Mouse (Mus musculus) midbrain, embryonic 11.5 days (tissue): ENCODE results near the gene Mark1. TPM values are rescaled to one million over a fixed set of nuclear protein-coding genes. Genes with fewer than 3 reads are reported as not detected.

Experiments used
- ATAC-seq: fragments of 200-750 bp; cut with Nextera tagmentation; 2 replicates; pipeline ENCODE4 v1.8.0; 2017; ENCODE audit warnings: moderate TSS enrichment, moderate library complexity; ENCODE audit not compliant: low FRiP score
- DNase-seq: peaks from one replicate; pipeline ENCODE4 v3.0.0; 2015; ENCODE audit warnings: low spot score; ENCODE audit errors: missing footprints
- H3K27ac ChIP-seq: fragments of 300-500 bp; sonication (generic); 2 replicates; pipeline ENCODE4 v1.5.1; 2014; ENCODE audit warnings: low read depth, low read length
- H3K27me3 ChIP-seq: fragments of 300-500 bp; sonication (generic); 2 replicates; pipeline ENCODE4 v1.6.1; 2014; ENCODE audit warnings: mild to moderate bottlenecking, low read length, moderate library complexity, mixed read lengths; ENCODE audit not compliant: control insufficient read depth, insufficient read depth
- H3K36me3 ChIP-seq: fragments of 300-500 bp; sonication (generic); 2 replicates; pipeline ENCODE4 v1.6.1; 2014; ENCODE audit warnings: mild to moderate bottlenecking, low read length, moderate library complexity, mixed read lengths; ENCODE audit not compliant: control insufficient read depth, insufficient read depth
- H3K4me1 ChIP-seq: fragments of 300-500 bp; sonication (generic); 2 replicates; pipeline ENCODE4 v1.6.1; 2014; ENCODE audit warnings: low read length; ENCODE audit not compliant: control insufficient read depth, insufficient read depth
- H3K4me2 ChIP-seq: fragments of 300-500 bp; sonication (generic); 2 replicates; pipeline ENCODE4 v1.6.1; 2014; ENCODE audit warnings: mild to moderate bottlenecking, moderate library complexity
- H3K4me3 ChIP-seq: fragments of 300-500 bp; sonication (generic); 2 replicates; pipeline ENCODE4 v1.5.1; 2014; ENCODE audit warnings: low read depth, low read length
- H3K9ac ChIP-seq: fragments of 300-500 bp; sonication (generic); 2 replicates; pipeline ENCODE4 v1.6.1; 2014; ENCODE audit warnings: low read length
- H3K9me3 ChIP-seq: fragments of 300-500 bp; sonication (generic); 2 replicates; pipeline ENCODE4 v1.6.1; 2016; ENCODE audit warnings: low read length; ENCODE audit not compliant: control insufficient read depth
- WGBS: fragments of 180-500 bp; shearing (Covaris S2); extraction: QIAGEN DNeasy Blood & Tissue Kit; methylation state at CpG from one replicate; pipeline ENCODE4 v1.1.7; 2014; 5-methylcytosine and 5-hydroxymethylcytosine counted together
- polyA plus RNA-seq: library from polyadenylated mRNA; unstranded; fragments of >200 nt; fragmentation: Nextera tagmentation; extraction: Ambion mirVana; gene quantifications from 2 replicates; pipeline ENCODE4 v1.2.1, GENCODE M21; 2014

Mark1 gene
- polyA plus RNA-seq = 5.3 and 5.8 TPM in 2 replicates

GRCm38 (mm10) chr1:184999071-184999750 is at the start of gene Mark1:
Gene Mark1, minus strand, starts transcription at chr1:184999570.
- H3K4me1 ChIP-seq = peaks cover 21% of the 10 kb centered on the region
- H3K9ac ChIP-seq = peak within 1 kb of the TSS; percentile 94
- H3K36me3 ChIP-seq = no peaks in the 10 kb centered on the region
- no peaks in the 10 kb centered on the region for H3K9me3 ChIP-seq
- H3K4me2 ChIP-seq = peak within 1 kb of the TSS; percentile 85
- peak within 1 kb of the TSS; percentile 57 for H3K27ac ChIP-seq
- no peaks in the 10 kb centered on the region for H3K27me3 ChIP-seq
- DNase-seq = peak; percentile 95
- H3K4me3 ChIP-seq = peak within 1 kb of the TSS; percentile 88
- WGBS = under 1% methylated on average over 54 of the region's 88 CpGs
- peak; percentile 74 for ATAC-seq

GRCm38 (mm10) chr1:185047516-185048247 is 48.3 kb upstream of the Mark1 start:
- DNase-seq (peak; percentile 69), ATAC-seq (no peak)
- 83% methylated on average over 12 of the region's 12 CpGs for WGBS
- Histone ChIP-seq H3K27me3 (no peaks in the 10 kb centered on the region), H3K36me3 (no peaks in the 10 kb centered on the region), H3K9ac (no peak overlapping the region), H3K4me1 (no peaks in the 10 kb centered on the region), H3K4me3 (no peak overlapping the region), H3K27ac (no peak overlapping the region), H3K4me2 (no peak overlapping the region), H3K9me3 (no peaks in the 10 kb centered on the region)

GRCm38 (mm10) chr1:185046513-185046912 is 47.1 kb upstream of the Mark1 start:
- Histone ChIP-seq H3K27me3 (no peaks in the 10 kb centered on the region), H3K27ac (no peak overlapping the region), H3K4me1 (no peaks in the 10 kb centered on the region), H3K9ac (no peak overlapping the region), H3K36me3 (no peaks in the 10 kb centered on the region), H3K4me2 (no peak overlapping the region), H3K9me3 (no peaks in the 10 kb centered on the region), H3K4me3 (no peak overlapping the region)
- peak; percentile 23 for DNase-seq
- WGBS = 88% methylated on average over 8 of the region's 8 CpGs
- ATAC-seq = no peak

GRCm38 (mm10) chr1:185038183-185038686 is 38.9 kb upstream of the Mark1 start:
- whole genome bisulfite sequencing = 74% methylated on average over 7 of the region's 7 CpGs

GRCm38 (mm10) chr1:185030565-185030964 is 31.2 kb upstream of the Mark1 start:
- ATAC-seq = no peak
- DNase-seq = no peak
- H3K9ac ChIP-seq = no peak overlapping the region
- no peaks in the 10 kb centered on the region for H3K9me3 ChIP-seq
- H3K36me3 ChIP-seq = no peaks in the 10 kb centered on the region
- no peak overlapping the region for H3K4me2 ChIP-seq
- no peak overlapping the region for H3K4me3 ChIP-seq
- H3K4me1 ChIP-seq = no peaks in the 10 kb centered on the region
- no peaks in the 10 kb centered on the region for H3K27me3 ChIP-seq
- H3K27ac ChIP-seq = no peak overlapping the region
- WGBS = 89% methylated on average over 10 of the region's 10 CpGs

More at GRCm38 (mm10) chr1:185038183-185038686, 38.9 kb upstream of the Mark1 start:
- ATAC-seq = no peak
- no peaks in the 10 kb centered on the region for H3K27me3 ChIP-seq
- DNase-seq = no peak
- H3K9ac ChIP-seq = no peak overlapping the region
- H3K36me3 ChIP-seq = no peaks in the 10 kb centered on the region
- no peaks in the 10 kb centered on the region for H3K4me1 ChIP-seq
- H3K27ac ChIP-seq = no peak overlapping the region
- no peak overlapping the region for H3K4me3 ChIP-seq
- no peak overlapping the region for H3K4me2 ChIP-seq
- no peaks in the 10 kb centered on the region for H3K9me3 ChIP-seq

- 75% methylated on average over 13 of the region's 13 CpGs for WGBS
- H3K4me2 ChIP-seq = no peak overlapping the region
- ATAC-seq (peak; percentile 42; the same call in 1 of the 2 replicates), DNase-seq (no peak)
- no peaks in the 10 kb centered on the region for H3K27me3 ChIP-seq
- no peaks in the 10 kb centered on the region for H3K9me3 ChIP-seq
- peak overlapping the region; percentile 37; the same call in 1 of the 2 replicates for H3K27ac ChIP-seq
- H3K4me3 ChIP-seq = no peak overlapping the region
- no peaks in the 10 kb centered on the region for H3K36me3 ChIP-seq
- H3K9ac ChIP-seq = no peak overlapping the region
- no peaks in the 10 kb centered on the region for H3K4me1 ChIP-seq
Observed at GRCm38 (mm10) chr1:185020429-185021168, 21.2 kb upstream of the Mark1 start.

- Histone ChIP-seq H3K9me3 (no peaks in the 10 kb centered on the region), H3K36me3 (no peaks in the 10 kb centered on the region), H3K27me3 (no peaks in the 10 kb centered on the region), H3K4me1 (no peaks in the 10 kb centered on the region), H3K4me2 (no peak overlapping the region), H3K27ac (no peak overlapping the region), H3K9ac (no peak overlapping the region), H3K4me3 (no peak overlapping the region)
- ATAC-seq (no peak), DNase-seq (no peak)
- 83% methylated on average over 3 of the region's 3 CpGs for WGBS
Observed at GRCm38 (mm10) chr1:185012566-185012965, 13.2 kb upstream of the Mark1 start.

- ATAC-seq = no peak
- H3K36me3 ChIP-seq = no peaks in the 10 kb centered on the region
- no peaks in the 10 kb centered on the region for H3K4me1 ChIP-seq
- no peaks in the 10 kb centered on the region for H3K9me3 ChIP-seq
- no peak overlapping the region for H3K27ac ChIP-seq
- H3K9ac ChIP-seq = no peak overlapping the region
- H3K4me2 ChIP-seq = no peak overlapping the region
- H3K4me3 ChIP-seq = no peak overlapping the region
- 83% methylated on average over 5 of the region's 5 CpGs for WGBS
- no peaks in the 10 kb centered on the region for H3K27me3 ChIP-seq
- DNase-seq = no peak
Observed at GRCm38 (mm10) chr1:185007066-185007465, 7.7 kb upstream of the Mark1 start.
